Mouse (Mus musculus): ENCODE measurements at regions not wholly inside any gene's neighbourhood (a gene's known extent, or its start where the extent isn't known, plus 50 kb on each side); places are given as distances from the start of the nearest gene placed in this dataset.
A peak's percentile ranks its signal among the peaks of the same experiment; 100 is the strongest.
"Not testable (repeated sequence)": the region's sequence is repeated elsewhere in the genome, so short reads cannot be mapped to it uniquely, and the experiment has no call there.

- Histone ChIP-seq H3K27me3 (no peaks in the 10 kb centered on the region), H3K4me1 (no peaks in the 10 kb centered on the region), H3K4me3 (replicated peaks) (no peak overlapping the region), H3K9ac (no peak overlapping the region), H3K9me3 (replicated peaks) (no peaks in the 10 kb centered on the region), H3K27ac (replicated peaks) (no peak overlapping the region), H3K36me3 (no peaks in the 10 kb centered on the region), H3K4me2 (replicated peaks) (no peak overlapping the region)
- WGBS: 71% methylated on average over 2 of the region's 2 CpGs
- no peak for ATAC-seq (ENCODE audit: insufficient number of reproducible peaks, low FRiP score, low TSS enrichment, low read depth)
Observed at GRCm38 (mm10) chr10:38380388-38380787, 441.2 kb downstream of the Rfpl4b start.

DNA sequence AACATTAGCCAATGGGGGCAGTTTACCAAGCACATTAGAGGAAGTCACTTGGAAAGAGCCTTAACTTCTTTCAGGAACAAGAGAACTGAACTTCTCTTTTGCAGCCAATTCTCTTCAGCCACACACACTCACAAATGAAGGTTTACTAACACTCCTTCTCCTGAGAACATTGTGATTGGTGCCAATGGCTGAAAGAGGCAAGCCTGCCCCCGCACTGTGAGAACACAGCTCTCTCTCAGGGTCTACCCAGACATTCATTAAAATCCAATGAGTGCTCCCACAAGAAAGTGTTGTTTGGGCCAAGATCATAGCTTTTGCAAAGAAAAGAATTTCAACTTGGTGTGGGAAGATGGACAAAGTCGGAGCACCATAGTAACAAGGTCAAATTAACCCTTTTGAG is 454.8 kb downstream of the Rfpl4b start:
- WGBS: 86% methylated on average over 2 of the region's 2 CpGs
- no peak overlapping the region for H3K4me2 ChIP-seq (replicated peaks)
- no peak for ATAC-seq (ENCODE audit: insufficient number of reproducible peaks, low FRiP score, low TSS enrichment, low read depth)

DNA sequence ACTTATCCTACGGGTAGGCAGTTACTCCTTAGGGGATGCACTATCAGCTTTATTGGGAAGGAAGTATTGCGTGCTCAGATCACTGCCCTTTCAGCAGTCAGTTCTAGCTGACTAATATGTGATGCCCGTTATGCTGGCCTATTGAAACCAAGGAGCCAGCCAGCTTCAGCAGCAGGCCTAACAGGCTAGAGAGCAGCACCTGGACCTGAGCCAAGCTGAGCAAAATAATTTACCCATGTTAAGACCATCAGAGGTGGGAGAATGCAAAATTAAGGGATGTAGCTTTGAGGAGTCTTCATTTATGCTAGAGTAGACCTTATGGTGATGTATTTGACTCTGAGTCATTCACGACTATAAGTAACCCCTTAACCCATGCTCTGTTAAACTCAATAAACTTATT is 456.7 kb downstream of the Rfpl4b start:
- H3K4me2 ChIP-seq (replicated peaks): no peak overlapping the region
- H3K9me3 ChIP-seq (replicated peaks): no peaks in the 10 kb centered on the region
- H3K9ac ChIP-seq: no peak overlapping the region
- H3K36me3 ChIP-seq: no peaks in the 10 kb centered on the region
- 84% methylated on average over 4 of the region's 4 CpGs for WGBS
- no peaks in the 10 kb centered on the region for H3K27me3 ChIP-seq
- no peaks in the 10 kb centered on the region for H3K4me1 ChIP-seq
- ATAC-seq (ENCODE audit: insufficient number of reproducible peaks, low FRiP score, low TSS enrichment, low read depth): no peak
- H3K27ac ChIP-seq (replicated peaks): no peak overlapping the region
- H3K4me3 ChIP-seq (replicated peaks): no peak overlapping the region

More for the DNA sequence above, 454.8 kb downstream of the Rfpl4b start:
- no peak overlapping the region for H3K27ac ChIP-seq (replicated peaks)
- no peak overlapping the region for H3K4me3 ChIP-seq (replicated peaks)
- H3K36me3 ChIP-seq: no peaks in the 10 kb centered on the region
- H3K4me1 ChIP-seq: no peaks in the 10 kb centered on the region
- no peak overlapping the region for H3K9ac ChIP-seq
- H3K27me3 ChIP-seq: no peaks in the 10 kb centered on the region
- H3K9me3 ChIP-seq (replicated peaks): no peaks in the 10 kb centered on the region

- Histone ChIP-seq H3K36me3 (no peaks in the 10 kb centered on the region), H3K9me3 (replicated peaks) (no peaks in the 10 kb centered on the region), H3K27me3 (no peaks in the 10 kb centered on the region), H3K9ac (no peak overlapping the region), H3K27ac (replicated peaks) (peak overlapping the region; percentile 55; the same call in 1 of the 2 replicates), H3K4me2 (replicated peaks) (no peak overlapping the region), H3K4me1 (peaks cover 4% of the 10 kb centered on the region), H3K4me3 (replicated peaks) (no peak overlapping the region)
- ATAC-seq (ENCODE audit: insufficient number of reproducible peaks, low FRiP score, low TSS enrichment, low read depth): 0 out of 2 replicates have a peak, but pooled peaks have one; percentile 34
- WGBS: 25% methylated on average over 1 of the region's 1 CpGs
Observed at GRCm38 (mm10) chr10:38357539-38358232, 463.9 kb downstream of the Rfpl4b start.

DNA sequence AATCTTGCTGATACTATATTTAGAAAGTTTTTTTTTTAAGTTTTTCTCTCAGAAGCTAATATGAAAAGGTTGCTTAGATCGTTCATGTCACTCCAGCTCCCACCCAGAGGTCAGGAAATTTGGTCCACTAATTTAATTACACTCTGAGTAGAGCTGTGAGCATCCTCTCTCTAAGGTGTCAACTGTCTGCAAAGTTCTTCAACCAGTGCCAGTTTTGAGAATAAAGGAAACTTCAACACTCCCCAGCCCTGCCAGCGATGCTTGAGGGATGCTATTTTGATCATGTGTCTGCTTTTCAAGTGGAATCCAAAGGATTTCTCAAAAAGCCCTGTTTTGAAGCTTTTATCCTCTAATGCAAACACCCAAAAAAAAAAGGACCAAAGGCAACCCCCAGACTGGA is 467.6 kb downstream of the Rfpl4b start:
- peaks cover 4% of the 10 kb centered on the region for H3K4me1 ChIP-seq
- H3K9ac ChIP-seq: no peak overlapping the region
- H3K36me3 ChIP-seq: no peaks in the 10 kb centered on the region
- no peak for ATAC-seq (ENCODE audit: insufficient number of reproducible peaks, low FRiP score, low TSS enrichment, low read depth)
- no peak overlapping the region for H3K4me3 ChIP-seq (replicated peaks)
- WGBS: 45% methylated on average over 2 of the region's 2 CpGs
- H3K27me3 ChIP-seq: no peaks in the 10 kb centered on the region
- H3K4me2 ChIP-seq (replicated peaks): no peak overlapping the region
- no peaks in the 10 kb centered on the region for H3K9me3 ChIP-seq (replicated peaks)
- no peak overlapping the region for H3K27ac ChIP-seq (replicated peaks)

DNA sequence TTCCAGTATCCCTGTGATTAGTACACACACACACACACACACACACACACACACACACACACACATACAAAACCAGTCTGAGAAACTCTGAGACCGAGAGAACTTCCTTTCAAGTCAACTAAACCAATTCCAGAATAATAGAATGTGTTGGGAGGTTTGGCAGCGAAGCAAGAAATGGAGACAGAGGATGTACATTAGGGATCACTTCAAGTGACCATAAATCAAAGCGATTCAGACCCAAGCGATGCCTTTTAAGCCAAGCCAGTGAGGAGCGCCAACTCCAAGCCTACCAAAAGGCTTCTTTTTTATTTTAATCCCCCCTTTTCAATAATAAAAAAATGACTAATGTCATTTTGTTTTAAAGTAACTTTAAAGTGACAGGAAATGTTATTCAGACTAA is 468.1 kb downstream of the Rfpl4b start:
- WGBS: 70% methylated on average over 5 of the region's 5 CpGs
- no peak for ATAC-seq (ENCODE audit: insufficient number of reproducible peaks, low FRiP score, low TSS enrichment, low read depth)
- Histone ChIP-seq H3K27me3 (no peaks in the 10 kb centered on the region), H3K27ac (replicated peaks) (no peak overlapping the region), H3K9me3 (replicated peaks) (no peaks in the 10 kb centered on the region), H3K4me3 (replicated peaks) (no peak overlapping the region), H3K36me3 (no peaks in the 10 kb centered on the region), H3K9ac (no peak overlapping the region), H3K4me2 (replicated peaks) (no peak overlapping the region), H3K4me1 (peaks cover 4% of the 10 kb centered on the region)

- not testable (repeated sequence) for H3K9ac ChIP-seq; H3K9me3 ChIP-seq (replicated peaks); H3K27ac ChIP-seq (replicated peaks); H3K4me1 ChIP-seq; H3K4me2 ChIP-seq (replicated peaks); H3K4me3 ChIP-seq (replicated peaks); ATAC-seq (ENCODE audit: insufficient number of reproducible peaks, low FRiP score, low TSS enrichment, low read depth); H3K27me3 ChIP-seq; H3K36me3 ChIP-seq
- 40% methylated on average over 8 of the region's 8 CpGs for WGBS
Observed at GRCm38 (mm10) chr10:38347029-38347428, 474.6 kb downstream of the Rfpl4b start.

- WGBS: 27% methylated on average over 1 of the region's 1 CpGs
- Histone ChIP-seq H3K9ac (no peak overlapping the region), H3K27ac (replicated peaks) (no peak overlapping the region), H3K4me2 (replicated peaks) (no peak overlapping the region), H3K27me3 (no peaks in the 10 kb centered on the region), H3K4me1 (no peaks in the 10 kb centered on the region), H3K36me3 (no peaks in the 10 kb centered on the region), H3K9me3 (replicated peaks) (no peaks in the 10 kb centered on the region), H3K4me3 (replicated peaks) (no peak overlapping the region)
- no peak for ATAC-seq (ENCODE audit: insufficient number of reproducible peaks, low FRiP score, low TSS enrichment, low read depth)
Observed at GRCm38 (mm10) chr10:38340406-38341175, 481.0 kb downstream of the Rfpl4b start.

- Histone ChIP-seq H3K4me2 (replicated peaks) (no peak overlapping the region), H3K4me3 (replicated peaks) (no peak overlapping the region), H3K27ac (replicated peaks) (peak overlapping the region; percentile 55), H3K9ac (no peak overlapping the region), H3K36me3 (no peaks in the 10 kb centered on the region), H3K4me1 (peaks cover 4% of the 10 kb centered on the region; the same call in 1 of the 2 replicates), H3K27me3 (no peaks in the 10 kb centered on the region), H3K9me3 (replicated peaks) (no peaks in the 10 kb centered on the region)
- 27% methylated on average over 5 of the region's 5 CpGs for WGBS
- ATAC-seq (ENCODE audit: insufficient number of reproducible peaks, low FRiP score, low TSS enrichment, low read depth): no peak
Observed at GRCm38 (mm10) chr10:38308716-38309392, 512.7 kb downstream of the Rfpl4b start.

DNA sequence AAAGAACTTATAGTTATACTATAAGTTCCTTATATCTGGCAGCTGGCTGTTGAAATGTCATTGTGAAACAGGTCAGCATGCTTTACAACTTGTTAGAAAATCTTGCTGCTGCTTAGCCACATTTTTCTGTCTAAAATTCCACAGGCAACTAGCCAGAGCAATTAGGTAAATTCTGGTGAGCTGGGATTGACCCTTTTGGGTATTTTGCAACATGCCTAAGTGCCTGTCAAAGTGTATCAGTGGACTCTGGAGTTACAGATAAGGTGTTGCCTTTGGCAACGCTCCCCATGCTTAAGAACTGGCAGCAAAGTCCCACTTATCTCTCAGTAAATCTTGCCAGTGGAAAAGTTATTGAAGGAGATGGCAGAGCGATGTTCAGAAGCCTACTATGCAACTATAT is 525.9 kb downstream of the Rfpl4b start:
- ATAC-seq (ENCODE audit: insufficient number of reproducible peaks, low FRiP score, low TSS enrichment, low read depth): no peak
- Histone ChIP-seq H3K4me1 (no peaks in the 10 kb centered on the region), H3K9ac (no peak overlapping the region), H3K4me3 (replicated peaks) (no peak overlapping the region), H3K9me3 (replicated peaks) (no peaks in the 10 kb centered on the region), H3K36me3 (no peaks in the 10 kb centered on the region), H3K27me3 (no peaks in the 10 kb centered on the region), H3K27ac (replicated peaks) (no peak overlapping the region), H3K4me2 (replicated peaks) (no peak overlapping the region)
- WGBS: 49% methylated on average over 2 of the region's 2 CpGs

- H3K36me3 ChIP-seq: no peaks in the 10 kb centered on the region
- H3K4me3 ChIP-seq (replicated peaks): no peak overlapping the region
- no peaks in the 10 kb centered on the region for H3K27me3 ChIP-seq
- ATAC-seq (ENCODE audit: insufficient number of reproducible peaks, low FRiP score, low TSS enrichment, low read depth): no peak
- H3K4me1 ChIP-seq: no peaks in the 10 kb centered on the region
- H3K4me2 ChIP-seq (replicated peaks): no peak overlapping the region
- H3K27ac ChIP-seq (replicated peaks): no peak overlapping the region
- H3K9me3 ChIP-seq (replicated peaks): no peaks in the 10 kb centered on the region
- WGBS: 73% methylated on average over 6 of the region's 6 CpGs
- no peak overlapping the region for H3K9ac ChIP-seq
Observed at GRCm38 (mm10) chr10:38288689-38289283, 532.8 kb downstream of the Rfpl4b start.
